Mouse (Mus musculus) bone marrow, adult 2 months (tissue): ENCODE results near the gene Fam166a.

ENCODE experiments used
- CTCF ChIP-seq: fragments of 200-500 bp; IDR thresholded peaks from 2 replicates; pipeline ENCODE4 v1.5.1; 2011; ENCODE audit warnings: low read length, control low read depth; ENCODE audit not compliant: control insufficient read depth, insufficient read depth
- POLR2A ChIP-seq: fragments of 200-500 bp; IDR thresholded peaks from 2 replicates; pipeline ENCODE4 v1.6.1; 2011; ENCODE audit warnings: low read depth, mild to moderate bottlenecking, control low read depth, low read length, borderline replicate concordance; ENCODE audit not compliant: control insufficient read depth

GRCm38 (mm10) chr2:25214444-25214843 lies 4.1 kb upstream of the Fam166a start, which contains the start of gene Stpg3:
- TF ChIP-seq CTCF (no peak), POLR2A (no peak)
